Mouse (Mus musculus) liver, adult 2 months (tissue): ENCODE results near the gene Med19. TPM values are rescaled to one million over a fixed set of nuclear protein-coding genes. Genes with fewer than 3 reads are reported as not detected.
A peak's percentile ranks its signal among the peaks of the same experiment; 100 is the strongest.
"Not testable (repeated sequence)": the region's sequence is repeated elsewhere in the genome, so short reads cannot be mapped to it uniquely, and the experiment has no call there.

Experiments used
- DNase-seq: peaks from one replicate; pipeline ENCODE4 v3.0.0-alpha.2; 2011; ENCODE audit warnings: low read depth, low spot score; ENCODE audit errors: extremely low read depth
- H3K27ac ChIP-seq: fragments of 200-500 bp; replicated peaks from 2 replicates; pipeline ENCODE4 v1.5.1; 2012; ENCODE audit warnings: low read depth, mild to moderate bottlenecking, control low read depth, inconsistent platforms, low read length; ENCODE audit not compliant: insufficient read depth
- H3K27me3 ChIP-seq: fragments of 200-500 bp; 2 replicates; pipeline ENCODE4 v1.6.1; 2012; ENCODE audit warnings: mild to moderate bottlenecking, moderate library complexity, low read length, inconsistent platforms; ENCODE audit not compliant: control insufficient read depth, insufficient read depth
- H3K36me3 ChIP-seq: fragments of 200-500 bp; 2 replicates; pipeline ENCODE4 v1.6.1; 2012; ENCODE audit warnings: low read length, inconsistent platforms; ENCODE audit not compliant: control insufficient read depth, insufficient read depth
- H3K4me1 ChIP-seq: fragments of 200-500 bp; 2 replicates; pipeline ENCODE4 v1.6.1; 2011; ENCODE audit warnings: low read length; ENCODE audit not compliant: control insufficient read depth, insufficient read depth
- H3K4me3 ChIP-seq: fragments of 200-500 bp; 2 replicates; pipeline ENCODE4 v1.5.1; 2011; ENCODE audit warnings: low read depth, mild to moderate bottlenecking, control low read depth, low read length, moderate library complexity; ENCODE audit not compliant: insufficient read depth
- H3K79me2 ChIP-seq: fragments of 200-500 bp; 2 replicates; pipeline ENCODE4 v1.6.1; 2012; ENCODE audit warnings: inconsistent platforms, mild to moderate bottlenecking, low read length, moderate library complexity; ENCODE audit not compliant: control insufficient read depth, insufficient read depth
- H3K9ac ChIP-seq: fragments of 200-500 bp; 2 replicates; pipeline ENCODE4 v1.6.1; 2012; ENCODE audit warnings: low read depth, mild to moderate bottlenecking, control low read depth, inconsistent platforms, low read length
- CTCF ChIP-seq: fragments of 200-500 bp; IDR thresholded peaks from 2 replicates; pipeline ENCODE4 v1.5.1; 2011; ENCODE audit warnings: low read depth, low read length, control low read depth
- POLR2A ChIP-seq: fragments of 200-500 bp; IDR thresholded peaks from 2 replicates; pipeline ENCODE4 v1.6.1; 2011; ENCODE audit warnings: low read length, control low read depth; ENCODE audit not compliant: insufficient read depth; ENCODE audit errors: extremely low read depth
- WGBS: fragments of 180-500 bp; shearing (Covaris S2); methylation state at CpG from one replicate; pipeline ENCODE4 v1.1.7; 2018; 5-methylcytosine and 5-hydroxymethylcytosine counted together
- polyA plus RNA-seq: library from polyadenylated mRNA; depleted of rRNA; stranded (reverse); fragments of >200 nt; gene quantifications from 2 replicates; pipeline ENCODE4 v1.2.3, GENCODE M21; 2012
- total RNA-seq: library from RNA; depleted of rRNA; stranded (reverse); fragments of >200 nt; gene quantifications from 2 replicates; pipeline ENCODE4 v1.2.3, GENCODE M21; 2014

Med19 gene
- total and polyA plus RNA-seq, 2 experiments = 5.5 to 7.9 TPM

- WGBS = 1% methylated on average over 20 of the region's 20 CpGs
- peaks cover 7% of the 10 kb centered on the region; the same call in 1 of the 2 replicates for H3K4me1 ChIP-seq
- no peak for TF ChIP-seq CTCF
- no peak for TF ChIP-seq POLR2A
- peak within 1 kb of the TSS; percentile 85 for H3K9ac ChIP-seq
- H3K27me3 ChIP-seq = no peaks in the 10 kb centered on the region
- peak within 1 kb of the TSS; percentile 13; the same call in 1 of the 2 replicates for H3K27ac ChIP-seq
- peak; percentile 55 for DNase-seq
- peaks cover 24% of the 10 kb centered on the region for H3K36me3 ChIP-seq
- peak within 1 kb of the TSS; percentile 97 for H3K4me3 ChIP-seq
- no peaks in the 10 kb centered on the region for H3K79me2 ChIP-seq
These were observed 7.7 kb upstream of the Med19 start, which contains the start of gene Selenoh for GRCm38 (mm10) chr2:84670569-84670933. Selenoh (minus strand) TSS chr2:84670770.

- 76% methylated on average over 4 of the region's 5 CpGs for WGBS
- H3K36me3 ChIP-seq = peaks cover 26% of the 10 kb centered on the region
- not testable (repeated sequence) for H3K4me3 ChIP-seq, H3K27ac ChIP-seq, H3K79me2 ChIP-seq, H3K4me1 ChIP-seq, H3K27me3 ChIP-seq, H3K9ac ChIP-seq, DNase-seq
These were observed 6.7 kb upstream of the Med19 start for GRCm38 (mm10) chr2:84671535-84671934.

GRCm38 (mm10) chr2:84677270-84677967 lies 783 bp upstream of the Med19 start:
- H3K9ac ChIP-seq = peak overlapping the region; percentile 76
- WGBS = 4% methylated on average over 22 of the region's 22 CpGs

GRCm38 (mm10) chr2:84679016-84679415 lies 814 bp downstream of the Med19 start, which contains the start of gene Tmx2:
Tmx2 (minus strand) TSS chr2:84679140.
- WGBS = 14% methylated on average over 8 of the region's 8 CpGs
- no peak for TF ChIP-seq CTCF
- TF ChIP-seq POLR2A = no peak
- no peaks in the 10 kb centered on the region for H3K27me3 ChIP-seq

More at GRCm38 (mm10) chr2:84677270-84677967, 783 bp upstream of the Med19 start:
- H3K36me3 ChIP-seq = peaks cover 27% of the 10 kb centered on the region
- TF ChIP-seq POLR2A = no peak
- peak; percentile 42; the same call in 1 of the 2 replicates for TF ChIP-seq CTCF
- peaks cover 6% of the 10 kb centered on the region; the same call in 1 of the 2 replicates for H3K79me2 ChIP-seq
- DNase-seq = peak; percentile 52
- peaks cover 1% of the 10 kb centered on the region; the same call in 1 of the 2 replicates for H3K4me1 ChIP-seq
- H3K27me3 ChIP-seq = no peaks in the 10 kb centered on the region
- peak overlapping the region; percentile 52 for H3K27ac ChIP-seq
- H3K4me3 ChIP-seq = peak overlapping the region; percentile 87

GRCm38 (mm10) chr2:84682605-84683183 lies 4.5 kb downstream of the Med19 start:
- peaks cover 6% of the 10 kb centered on the region; the same call in 1 of the 2 replicates for H3K79me2 ChIP-seq
- H3K4me3 ChIP-seq = no peak overlapping the region
- 76% methylated on average over 6 of the region's 6 CpGs for WGBS
- no peak for DNase-seq
- H3K9ac ChIP-seq = no peak overlapping the region
- H3K4me1 ChIP-seq = no peaks in the 10 kb centered on the region; the same call in 1 of the 2 replicates
- no peak overlapping the region for H3K27ac ChIP-seq
- TF ChIP-seq CTCF = no peak
- no peak for TF ChIP-seq POLR2A
- H3K36me3 ChIP-seq = peaks cover 24% of the 10 kb centered on the region
- no peaks in the 10 kb centered on the region for H3K27me3 ChIP-seq

More at GRCm38 (mm10) chr2:84679016-84679415, 814 bp downstream of the Med19 start, which contains the start of gene Tmx2:
- Histone ChIP-seq H3K9ac (peak within 1 kb of the TSS; percentile 89), H3K79me2 (peaks cover 6% of the 10 kb centered on the region; the same call in 1 of the 2 replicates), H3K4me1 (peaks cover 1% of the 10 kb centered on the region; the same call in 1 of the 2 replicates), H3K27ac (no peak within 1 kb of the TSS), H3K36me3 (peaks cover 17% of the 10 kb centered on the region), H3K4me3 (peak within 1 kb of the TSS; percentile 98)
- DNase-seq = no peak
